Mouse (Mus musculus): ENCODE measurements around the gene Ubiad1. TPM values are rescaled to one million over a fixed set of nuclear protein-coding genes. Genes with fewer than 3 reads are reported as not detected.

Gene Ubiad1
- polyA plus RNA-seq, 1 experiment, result 12.7 TPM

GRCm38 (mm10) chr4:148399437-148400094 is 45.0 kb downstream of the Ubiad1 start:
- no peak overlapping the region for H3K4me3 ChIP-seq (ENCODE audit: insufficient read depth, low read depth, low read length)
- H3K4me1 ChIP-seq (ENCODE audit: control insufficient read depth, insufficient read depth, insufficient read length, low read length), result no peaks in the 10 kb centered on the region
- no peak overlapping the region for H3K27ac ChIP-seq (replicated peaks; ENCODE audit: low read depth, low read length)

GRCm38 (mm10) chr4:148397531-148398287 is 46.9 kb downstream of the Ubiad1 start:
- H3K27ac ChIP-seq (replicated peaks; ENCODE audit: low read depth, low read length), result no peak overlapping the region
- H3K4me3 ChIP-seq (ENCODE audit: insufficient read depth, low read depth, low read length), result no peak overlapping the region

GRCm38 (mm10) chr4:148397113-148397512 is 47.5 kb downstream of the Ubiad1 start:
- H3K4me1 ChIP-seq (ENCODE audit: control insufficient read depth, insufficient read depth, insufficient read length, low read length), result no peaks in the 10 kb centered on the region
- H3K27ac ChIP-seq (replicated peaks; ENCODE audit: low read depth, low read length), result no peak overlapping the region

More at GRCm38 (mm10) chr4:148397531-148398287, 46.9 kb downstream of the Ubiad1 start:
- H3K4me1 ChIP-seq (ENCODE audit: control insufficient read depth, insufficient read depth, insufficient read length, low read length), result no peaks in the 10 kb centered on the region

GRCm38 (mm10) chr4:148395875-148396274 is 48.7 kb downstream of the Ubiad1 start:
- no peak overlapping the region for H3K4me3 ChIP-seq (ENCODE audit: insufficient read depth, low read depth, low read length)
- no peak overlapping the region for H3K27ac ChIP-seq (replicated peaks; ENCODE audit: low read depth, low read length)
- H3K4me1 ChIP-seq (ENCODE audit: control insufficient read depth, insufficient read depth, insufficient read length, low read length), result no peaks in the 10 kb centered on the region

More at GRCm38 (mm10) chr4:148397113-148397512, 47.5 kb downstream of the Ubiad1 start:
- H3K4me3 ChIP-seq (ENCODE audit: insufficient read depth, low read depth, low read length), result no peak overlapping the region

- Histone ChIP-seq H3K4me3 (ENCODE audit: insufficient read depth, low read depth, low read length) (no peak overlapping the region), H3K4me1 (ENCODE audit: control insufficient read depth, insufficient read depth, insufficient read length, low read length) (no peaks in the 10 kb centered on the region), H3K27ac (replicated peaks; ENCODE audit: low read depth, low read length) (no peak overlapping the region)
Observed at GRCm38 (mm10) chr4:148395198-148395597, 49.4 kb downstream of the Ubiad1 start.

GRCm38 (mm10) chr4:148391714-148392310 is 52.8 kb downstream of the Ubiad1 start:
- H3K4me1 ChIP-seq (ENCODE audit: control insufficient read depth, insufficient read depth, insufficient read length, low read length), result no peaks in the 10 kb centered on the region
- no peak overlapping the region for H3K27ac ChIP-seq (replicated peaks; ENCODE audit: low read depth, low read length)
- H3K4me3 ChIP-seq (ENCODE audit: insufficient read depth, low read depth, low read length), result no peak overlapping the region

- no peak overlapping the region for H3K4me3 ChIP-seq (ENCODE audit: insufficient read depth, low read depth, low read length)
- H3K4me1 ChIP-seq (ENCODE audit: control insufficient read depth, insufficient read depth, insufficient read length, low read length), result no peaks in the 10 kb centered on the region
- no peak overlapping the region for H3K27ac ChIP-seq (replicated peaks; ENCODE audit: low read depth, low read length)
Observed at GRCm38 (mm10) chr4:148389635-148390034, 54.9 kb downstream of the Ubiad1 start.

- H3K27ac ChIP-seq (replicated peaks; ENCODE audit: low read depth, low read length), result no peak overlapping the region
- H3K4me1 ChIP-seq (ENCODE audit: control insufficient read depth, insufficient read depth, insufficient read length, low read length), result no peaks in the 10 kb centered on the region
- no peak overlapping the region for H3K4me3 ChIP-seq (ENCODE audit: insufficient read depth, low read depth, low read length)
Observed at GRCm38 (mm10) chr4:148389047-148389446, 55.5 kb downstream of the Ubiad1 start.

- Histone ChIP-seq H3K4me3 (ENCODE audit: insufficient read depth, low read depth, low read length) (no peak overlapping the region), H3K27ac (replicated peaks; ENCODE audit: low read depth, low read length) (no peak overlapping the region), H3K4me1 (ENCODE audit: control insufficient read depth, insufficient read depth, insufficient read length, low read length) (no peaks in the 10 kb centered on the region)
Observed at GRCm38 (mm10) chr4:148385269-148385668, 59.3 kb downstream of the Ubiad1 start.

Other genes with a start within 250 kb of the Ubiad1 start
- gene Disp3, start 156.8 kb downstream of the Ubiad1 start, polyA plus RNA-seq (2012; ENCODE audit: insufficient read depth, insufficient read length, missing spikeins), result not detected in 2 replicates
- gene Mtor, start 3.8 kb upstream of the Ubiad1 start, polyA plus RNA-seq (2012; ENCODE audit: insufficient read depth, insufficient read length, missing spikeins), result 52.3 and 55.2 TPM in 2 replicates
- gene Angptl7, start 55.7 kb upstream of the Ubiad1 start, polyA plus RNA-seq (2012; ENCODE audit: insufficient read depth, insufficient read length, missing spikeins), result not detected in 2 replicates
- 18.8 and 32.4 TPM in 2 replicates for gene Exosc10, start 113.7 kb upstream of the Ubiad1 start, polyA plus RNA-seq (2012; ENCODE audit: insufficient read depth, insufficient read length, missing spikeins)
- 21.4 and 25.8 TPM in 2 replicates for gene Srm, start 146.7 kb upstream of the Ubiad1 start, polyA plus RNA-seq (2012; ENCODE audit: insufficient read depth, insufficient read length, missing spikeins)
- gene Masp2, start 157.8 kb upstream of the Ubiad1 start, polyA plus RNA-seq (2012; ENCODE audit: insufficient read depth, insufficient read length, missing spikeins), result not detected in 2 replicates
- 132 and 193 TPM in 2 replicates for gene Tardbp, start 182.2 kb upstream of the Ubiad1 start, polyA plus RNA-seq (2012; ENCODE audit: insufficient read depth, insufficient read length, missing spikeins)
- gene Gm572, start 198.5 kb upstream of the Ubiad1 start, polyA plus RNA-seq (2012; ENCODE audit: insufficient read depth, insufficient read length, missing spikeins), result not detected in 2 replicates

All from brown adipose tissue, adult 24 weeks (tissue).